Mouse (Mus musculus) forebrain, embryonic 14.5 days (tissue): ENCODE measurements around the gene Mto1. TPM values are rescaled to one million over a fixed set of nuclear protein-coding genes. Genes with fewer than 3 reads are reported as not detected.
A peak's percentile ranks its signal among the peaks of the same experiment; 100 is the strongest.
"Not testable (repeated sequence)": the region's sequence is repeated elsewhere in the genome, so short reads cannot be mapped to it uniquely, and the experiment has no call there.

ENCODE experiments used
- ATAC-seq: fragments of 200-750 bp; cut with Nextera tagmentation; 2 replicates; pipeline ENCODE4 v1.8.0; 2017; ENCODE audit warnings: mild to moderate bottlenecking, moderate library complexity
- DNase-seq: peaks from one replicate; pipeline ENCODE4 v3.0.0-alpha.2; 2015; ENCODE audit warnings: low spot score
- H3K27ac ChIP-seq: fragments of 300-500 bp; sonication (generic); 2 replicates; pipeline ENCODE4 v1.5.1; 2014; ENCODE audit warnings: low read depth, mild to moderate bottlenecking, control low read depth, low read length, moderate library complexity
- H3K27me3 ChIP-seq: fragments of 300-500 bp; sonication (generic); replicated peaks from 2 replicates; pipeline ENCODE4 v1.6.1; 2014; ENCODE audit warnings: low read length, control low read depth, mixed read lengths; ENCODE audit not compliant: control insufficient read depth, insufficient read depth
- H3K36me3 ChIP-seq: fragments of 300-500 bp; sonication (generic); 2 replicates; pipeline ENCODE4 v1.6.1; 2014; ENCODE audit warnings: low read length, control low read depth; ENCODE audit not compliant: control insufficient read depth, insufficient read depth
- H3K4me1 ChIP-seq: fragments of 300-500 bp; sonication (generic); 2 replicates; pipeline ENCODE4 v1.6.1; 2014; ENCODE audit warnings: antibody characterized with exemption, low read length, control low read depth; ENCODE audit not compliant: control insufficient read depth, insufficient read depth
- H3K4me2 ChIP-seq: fragments of 300-500 bp; sonication (generic); 2 replicates; pipeline ENCODE4 v1.6.1; 2014; ENCODE audit warnings: mild to moderate bottlenecking, control low read depth, low read length
- H3K4me3 ChIP-seq: fragments of 300-500 bp; sonication (generic); 2 replicates; pipeline ENCODE4 v1.5.1; 2014; ENCODE audit warnings: low read depth, low read length, control low read depth
- H3K9ac ChIP-seq: fragments of 300-500 bp; sonication (generic); 2 replicates; pipeline ENCODE4 v1.6.1; 2014; ENCODE audit warnings: mild to moderate bottlenecking, low read length, control low read depth, moderate library complexity
- H3K9me3 ChIP-seq: fragments of 300-500 bp; sonication (generic); replicated peaks from 2 replicates; pipeline ENCODE4 v1.6.1; 2016; ENCODE audit warnings: low read length, control low read depth, mixed read lengths; ENCODE audit not compliant: control insufficient read depth
- WGBS: fragments of 180-500 bp; shearing (Covaris S2); extraction: QIAGEN DNeasy Blood & Tissue Kit; methylation state at CpG from one replicate; pipeline ENCODE4 v1.1.7; 2014; 5-methylcytosine and 5-hydroxymethylcytosine counted together
- polyA plus RNA-seq: library from polyadenylated mRNA; unstranded; fragments of >200 nt; fragmentation: Nextera tagmentation; extraction: Ambion mirVana; gene quantifications from 2 replicates; pipeline ENCODE4 v1.2.1, GENCODE M21; 2014

The Mto1 gene
- polyA plus RNA-seq, 1 experiment from 2014 or later = 23.0 TPM

- not testable (repeated sequence) for H3K4me1 ChIP-seq, H3K9me3 ChIP-seq, H3K27ac ChIP-seq, DNase-seq, ATAC-seq, H3K27me3 ChIP-seq
- WGBS = 19% methylated on average over 7 of the region's 8 CpGs
- peak overlapping the region; percentile 43; the same call in 1 of the 2 replicates for H3K9ac ChIP-seq
- H3K4me2 ChIP-seq = peak overlapping the region; percentile 63
- peak overlapping the region; percentile 100 for H3K4me3 ChIP-seq
- H3K36me3 ChIP-seq = peaks cover 50% of the 10 kb centered on the region
Observed at GRCm38 (mm10) chr9:78479308-78479707, 31.3 kb downstream of the Mto1 start.

- H3K27me3 ChIP-seq, H3K4me1 ChIP-seq, H3K9me3 ChIP-seq, ATAC-seq, DNase-seq: not testable (repeated sequence)
- peaks cover 42% of the 10 kb centered on the region for H3K36me3 ChIP-seq
- WGBS = 0% methylated on average over 13 of the region's 13 CpGs
- H3K9ac ChIP-seq = peak overlapping the region; percentile 100
- H3K27ac ChIP-seq = peak overlapping the region; percentile 96
- peak overlapping the region; percentile 63 for H3K4me2 ChIP-seq
- peak overlapping the region; percentile 100 for H3K4me3 ChIP-seq
Observed at GRCm38 (mm10) chr9:78480227-78480626, 32.2 kb downstream of the Mto1 start.

- no peaks in the 10 kb centered on the region for H3K27me3 ChIP-seq
- peak; percentile 10 for ATAC-seq
Observed at GRCm38 (mm10) chr9:78480706-78481358, 32.8 kb downstream of the Mto1 start.

GRCm38 (mm10) chr9:78481423-78482331 is 33.7 kb downstream of the Mto1 start:
- no peaks in the 10 kb centered on the region for H3K9me3 ChIP-seq
- peak overlapping the region; percentile 100 for H3K4me3 ChIP-seq
- H3K4me2 ChIP-seq = peak overlapping the region; percentile 63
- H3K36me3 ChIP-seq = peaks cover 32% of the 10 kb centered on the region
- H3K27me3 ChIP-seq = no peaks in the 10 kb centered on the region
- under 1% methylated on average over 69 of the region's 77 CpGs for WGBS
- DNase-seq (peak; percentile 99), ATAC-seq (peak; percentile 98)
- H3K4me1 ChIP-seq = peaks cover 8% of the 10 kb centered on the region; the same call in 1 of the 2 replicates
- H3K27ac ChIP-seq = peak overlapping the region; percentile 99
- peak overlapping the region; percentile 100 for H3K9ac ChIP-seq

More at GRCm38 (mm10) chr9:78480706-78481358, 32.8 kb downstream of the Mto1 start:
- H3K4me2 ChIP-seq = peak overlapping the region; percentile 63
- H3K4me3 ChIP-seq = peak overlapping the region; percentile 100
- peak overlapping the region; percentile 100 for H3K9ac ChIP-seq
- under 1% methylated on average over 38 of the region's 46 CpGs for WGBS
- peak overlapping the region; percentile 96 for H3K27ac ChIP-seq
- peaks cover 39% of the 10 kb centered on the region for H3K36me3 ChIP-seq
- peaks cover 8% of the 10 kb centered on the region; the same call in 1 of the 2 replicates for H3K4me1 ChIP-seq
- no peaks in the 10 kb centered on the region for H3K9me3 ChIP-seq
- DNase-seq = peak; percentile 69

GRCm38 (mm10) chr9:78482386-78482785 is 34.4 kb downstream of the Mto1 start:
- WGBS = 4% methylated on average over 3 of the region's 3 CpGs
- peak overlapping the region; percentile 99 for H3K27ac ChIP-seq
- H3K4me3 ChIP-seq = peak overlapping the region; percentile 46
- peaks cover 25% of the 10 kb centered on the region for H3K36me3 ChIP-seq
- H3K4me2 ChIP-seq = peak overlapping the region; percentile 54
- no peaks in the 10 kb centered on the region for H3K27me3 ChIP-seq
- H3K9ac ChIP-seq = peak overlapping the region; percentile 79
- no peaks in the 10 kb centered on the region for H3K9me3 ChIP-seq
- ATAC-seq (no peak), DNase-seq (no peak)
- peaks cover 8% of the 10 kb centered on the region; the same call in 1 of the 2 replicates for H3K4me1 ChIP-seq

GRCm38 (mm10) chr9:78484660-78485059 is 36.7 kb downstream of the Mto1 start:
- no peak for ATAC-seq
- 72% methylated on average over 3 of the region's 3 CpGs for WGBS
- no peaks in the 10 kb centered on the region for H3K27me3 ChIP-seq

GRCm38 (mm10) chr9:78488021-78488420 is 40.0 kb downstream of the Mto1 start:
- DNase-seq, H3K27ac ChIP-seq, H3K9me3 ChIP-seq, H3K4me1 ChIP-seq, H3K27me3 ChIP-seq, ATAC-seq, H3K36me3 ChIP-seq, H3K4me3 ChIP-seq, H3K4me2 ChIP-seq, H3K9ac ChIP-seq: not testable (repeated sequence)
- WGBS = 97% methylated on average over 5 of the region's 5 CpGs

More at GRCm38 (mm10) chr9:78484660-78485059, 36.7 kb downstream of the Mto1 start:
- no peak overlapping the region for H3K4me3 ChIP-seq
- no peaks in the 10 kb centered on the region for H3K9me3 ChIP-seq
- H3K36me3 ChIP-seq = peaks cover 4% of the 10 kb centered on the region; the same call in 1 of the 2 replicates
- H3K4me2 ChIP-seq = no peak overlapping the region
- no peak for DNase-seq
- no peak overlapping the region for H3K27ac ChIP-seq
- H3K9ac ChIP-seq = no peak overlapping the region
- peaks cover 9% of the 10 kb centered on the region for H3K4me1 ChIP-seq

- peak within 1 kb of the TSS; percentile 30 for H3K4me3 ChIP-seq
- peak within 1 kb of the TSS; percentile 16; the same call in 1 of the 2 replicates for H3K27ac ChIP-seq
- H3K36me3 ChIP-seq = no peaks in the 10 kb centered on the region
- peak; percentile 33 for DNase-seq
- peak within 1 kb of the TSS; percentile 63 for H3K4me2 ChIP-seq
- H3K9me3 ChIP-seq = no peaks in the 10 kb centered on the region
- peak; percentile 68 for ATAC-seq
- whole genome bisulfite sequencing = 2% methylated on average over 15 of the region's 20 CpGs
- no peaks in the 10 kb centered on the region for H3K27me3 ChIP-seq
- H3K4me1 ChIP-seq = peaks cover 4% of the 10 kb centered on the region; the same call in 1 of the 2 replicates
- H3K9ac ChIP-seq = peak within 1 kb of the TSS; percentile 52
Observed at GRCm38 (mm10) chr9:78488890-78489420, 40.9 kb downstream of the Mto1 start, which contains the start of gene Eef1a1. Gene Eef1a1 (minus strand): TSS chr9:78489151.
